Mouse (Mus musculus): ENCODE measurements at regions not wholly inside any gene's neighbourhood (a gene's known extent, or its start where the extent isn't known, plus 50 kb on each side); places are given as distances from the start of the nearest gene placed in this dataset.

GRCm38 (mm10) chr9:84278295-84278694 is 353.4 kb downstream of the Bckdhb start:
- no peak overlapping the region for H3K4me3 ChIP-seq (replicated peaks; ENCODE audit: control insufficient read depth, low read depth, low read length)
- no peaks in the 10 kb centered on the region; the same call in 1 of the 2 replicates for H3K4me1 ChIP-seq (ENCODE audit: control insufficient read depth, insufficient read depth, low read length)
- H3K27ac ChIP-seq (ENCODE audit: control insufficient read depth, insufficient read depth, low read depth, low read length, poor library complexity) = no peak overlapping the region
- 85% methylated on average over 4 of the region's 4 CpGs for WGBS
- no peak for TF ChIP-seq CTCF (IDR thresholded peaks at IDR 0.05; ENCODE audit: control insufficient read depth, insufficient read depth, low read length)
- no peak for TF ChIP-seq POLR2A (IDR thresholded peaks at IDR 0.05; ENCODE audit: borderline replicate concordance, control insufficient read depth, low read depth, low read length)

DNA sequence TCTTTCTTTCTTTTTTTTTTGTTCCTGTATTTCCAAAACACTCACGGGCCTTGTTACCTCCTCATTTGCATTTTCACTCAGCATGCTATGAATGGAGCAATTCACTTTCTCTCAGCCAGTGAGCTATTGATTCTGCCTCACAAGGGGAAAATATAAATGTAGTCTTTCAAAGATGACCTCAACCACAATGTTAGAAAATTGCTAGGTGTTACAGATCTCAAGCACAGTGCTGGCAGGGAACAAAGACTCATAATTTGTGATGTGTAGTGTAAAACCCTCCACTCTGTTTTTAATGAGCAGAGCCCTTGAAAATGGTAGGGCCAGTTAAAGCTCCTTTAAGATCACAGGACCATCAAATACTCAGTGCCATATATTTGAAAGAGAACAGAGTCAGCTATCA is 353.8 kb downstream of the Bckdhb start:
- TF ChIP-seq POLR2A (IDR thresholded peaks at IDR 0.05; ENCODE audit: borderline replicate concordance, control insufficient read depth, low read depth, low read length) = no peak
- TF ChIP-seq CTCF (IDR thresholded peaks at IDR 0.05; ENCODE audit: control insufficient read depth, insufficient read depth, low read length) = no peak
- WGBS = 51% methylated on average over 1 of the region's 1 CpGs
- no peak overlapping the region for H3K4me3 ChIP-seq (replicated peaks; ENCODE audit: control insufficient read depth, low read depth, low read length)
- H3K27ac ChIP-seq (ENCODE audit: control insufficient read depth, insufficient read depth, low read depth, low read length, poor library complexity) = no peak overlapping the region
- no peaks in the 10 kb centered on the region; the same call in 1 of the 2 replicates for H3K4me1 ChIP-seq (ENCODE audit: control insufficient read depth, insufficient read depth, low read length)

- H3K4me1 ChIP-seq (ENCODE audit: control insufficient read depth, insufficient read depth, low read length) = no peaks in the 10 kb centered on the region; the same call in 1 of the 2 replicates
- H3K4me3 ChIP-seq (replicated peaks; ENCODE audit: control insufficient read depth, low read depth, low read length) = no peak overlapping the region
- 80% methylated on average over 4 of the region's 4 CpGs for WGBS
- no peak overlapping the region for H3K27ac ChIP-seq (ENCODE audit: control insufficient read depth, insufficient read depth, low read depth, low read length, poor library complexity)
- no peak for TF ChIP-seq CTCF (IDR thresholded peaks at IDR 0.05; ENCODE audit: control insufficient read depth, insufficient read depth, low read length)
- no peak for TF ChIP-seq POLR2A (IDR thresholded peaks at IDR 0.05; ENCODE audit: borderline replicate concordance, control insufficient read depth, low read depth, low read length)
These were observed 356.0 kb downstream of the Bckdhb start for GRCm38 (mm10) chr9:84280898-84281297.

- Histone ChIP-seq H3K4me1 (ENCODE audit: control insufficient read depth, insufficient read depth, low read length) (no peaks in the 10 kb centered on the region; the same call in 1 of the 2 replicates), H3K4me3 (replicated peaks; ENCODE audit: control insufficient read depth, low read depth, low read length) (no peak overlapping the region), H3K27ac (ENCODE audit: control insufficient read depth, insufficient read depth, low read depth, low read length, poor library complexity) (no peak overlapping the region)
- TF ChIP-seq CTCF (IDR thresholded peaks at IDR 0.05; ENCODE audit: control insufficient read depth, insufficient read depth, low read length) (no peak), POLR2A (IDR thresholded peaks at IDR 0.05; ENCODE audit: borderline replicate concordance, control insufficient read depth, low read depth, low read length) (no peak)
- WGBS = 3% methylated on average over 3 of the region's 3 CpGs
These were observed 356.7 kb downstream of the Bckdhb start for GRCm38 (mm10) chr9:84281610-84282009.

GRCm38 (mm10) chr9:84283296-84283695 is 358.4 kb downstream of the Bckdhb start:
- Histone ChIP-seq H3K27ac (ENCODE audit: control insufficient read depth, insufficient read depth, low read depth, low read length, poor library complexity) (no peak overlapping the region), H3K4me3 (replicated peaks; ENCODE audit: control insufficient read depth, low read depth, low read length) (no peak overlapping the region), H3K4me1 (ENCODE audit: control insufficient read depth, insufficient read depth, low read length) (no peaks in the 10 kb centered on the region; the same call in 1 of the 2 replicates)
- WGBS = 73% methylated on average over 6 of the region's 6 CpGs
- TF ChIP-seq CTCF (IDR thresholded peaks at IDR 0.05; ENCODE audit: control insufficient read depth, insufficient read depth, low read length) (no peak), POLR2A (IDR thresholded peaks at IDR 0.05; ENCODE audit: borderline replicate concordance, control insufficient read depth, low read depth, low read length) (no peak)

- 77% methylated on average over 4 of the region's 4 CpGs for WGBS
These were observed 360.7 kb downstream of the Bckdhb start for GRCm38 (mm10) chr9:84285604-84286003.

DNA sequence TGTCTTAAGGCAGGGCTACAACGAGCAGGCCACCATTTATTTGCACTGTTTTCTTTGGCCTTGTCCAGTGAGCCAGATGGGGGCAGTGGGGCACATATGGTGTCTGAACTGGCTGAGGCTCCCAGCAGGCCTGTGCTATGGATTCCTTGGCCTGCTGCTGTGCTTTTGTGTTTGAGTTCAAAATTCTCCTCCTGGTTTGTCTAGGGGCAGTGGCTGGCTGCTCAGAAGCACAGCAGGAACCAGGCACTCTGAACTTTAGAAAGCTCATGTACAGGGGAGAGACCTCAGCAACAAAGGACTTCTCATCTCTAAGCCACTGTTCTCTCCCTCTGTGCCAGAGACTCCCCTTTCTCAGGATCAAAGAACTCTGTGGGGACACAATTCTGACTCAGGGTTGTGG is 370.9 kb downstream of the Bckdhb start:
- no peak overlapping the region for H3K4me3 ChIP-seq (replicated peaks; ENCODE audit: control insufficient read depth, low read depth, low read length)
- no peak for TF ChIP-seq CTCF (IDR thresholded peaks at IDR 0.05; ENCODE audit: control insufficient read depth, insufficient read depth, low read length)
- no peak for TF ChIP-seq POLR2A (IDR thresholded peaks at IDR 0.05; ENCODE audit: borderline replicate concordance, control insufficient read depth, low read depth, low read length)
- H3K27ac ChIP-seq (ENCODE audit: control insufficient read depth, insufficient read depth, low read depth, low read length, poor library complexity) = no peak overlapping the region
- no peaks in the 10 kb centered on the region for H3K4me1 ChIP-seq (ENCODE audit: control insufficient read depth, insufficient read depth, low read length)
- 83% methylated on average over 1 of the region's 1 CpGs for WGBS

More at GRCm38 (mm10) chr9:84285604-84286003, 360.7 kb downstream of the Bckdhb start:
- no peak overlapping the region for H3K27ac ChIP-seq (ENCODE audit: control insufficient read depth, insufficient read depth, low read depth, low read length, poor library complexity)
- no peaks in the 10 kb centered on the region; the same call in 1 of the 2 replicates for H3K4me1 ChIP-seq (ENCODE audit: control insufficient read depth, insufficient read depth, low read length)
- no peak for TF ChIP-seq CTCF (IDR thresholded peaks at IDR 0.05; ENCODE audit: control insufficient read depth, insufficient read depth, low read length)
- no peak for TF ChIP-seq POLR2A (IDR thresholded peaks at IDR 0.05; ENCODE audit: borderline replicate concordance, control insufficient read depth, low read depth, low read length)
- no peak overlapping the region for H3K4me3 ChIP-seq (replicated peaks; ENCODE audit: control insufficient read depth, low read depth, low read length)

- Histone ChIP-seq H3K27ac (ENCODE audit: control insufficient read depth, insufficient read depth, low read depth, low read length, poor library complexity) (no peak overlapping the region), H3K4me3 (replicated peaks; ENCODE audit: control insufficient read depth, low read depth, low read length) (no peak overlapping the region), H3K4me1 (ENCODE audit: control insufficient read depth, insufficient read depth, low read length) (no peaks in the 10 kb centered on the region)
- TF ChIP-seq CTCF (IDR thresholded peaks at IDR 0.05; ENCODE audit: control insufficient read depth, insufficient read depth, low read length) (no peak), POLR2A (IDR thresholded peaks at IDR 0.05; ENCODE audit: borderline replicate concordance, control insufficient read depth, low read depth, low read length) (no peak)
- WGBS = 92% methylated on average over 3 of the region's 3 CpGs
These were observed 371.5 kb downstream of the Bckdhb start for GRCm38 (mm10) chr9:84296456-84296855.

GRCm38 (mm10) chr9:84304398-84304797 is 379.5 kb downstream of the Bckdhb start:
- 92% methylated on average over 2 of the region's 2 CpGs for WGBS
- Histone ChIP-seq H3K4me3 (replicated peaks; ENCODE audit: control insufficient read depth, low read depth, low read length) (no peak overlapping the region), H3K4me1 (ENCODE audit: control insufficient read depth, insufficient read depth, low read length) (no peaks in the 10 kb centered on the region), H3K27ac (ENCODE audit: control insufficient read depth, insufficient read depth, low read depth, low read length, poor library complexity) (no peak overlapping the region)
- TF ChIP-seq POLR2A (IDR thresholded peaks at IDR 0.05; ENCODE audit: borderline replicate concordance, control insufficient read depth, low read depth, low read length) = no peak
- TF ChIP-seq CTCF (IDR thresholded peaks at IDR 0.05; ENCODE audit: control insufficient read depth, insufficient read depth, low read length) = no peak
